Mouse (Mus musculus): ENCODE results near the gene Tdrkh. TPM values are rescaled to one million over a fixed set of nuclear protein-coding genes. Genes with fewer than 3 reads are reported as not detected.

The Tdrkh gene
- total and polyA plus RNA-seq, 3 experiments = 0.22 TPM; not detected in 2

- TF ChIP-seq POLR2AphosphoS5 (IDR thresholded peaks at IDR 0.05; ENCODE audit: insufficient replicate concordance, low read depth, low read length) (no peak), GATA1 (IDR thresholded peaks at IDR 0.05; ENCODE audit: borderline replicate concordance, low read length) (no peak), CTCF (IDR thresholded peaks at IDR 0.05; ENCODE audit: low read depth, low read length) (no peak), GATA2 (IDR thresholded peaks at IDR 0.05; ENCODE audit: borderline replicate concordance, low read depth, low read length) (no peak), TAL1 (conservative IDR thresholded peaks at IDR 0.05; ENCODE audit: low read depth, low read length) (no peak)
- DNase-seq (ENCODE audit: low spot score) (no peak), ATAC-seq (ENCODE audit: extremely low read depth, insufficient number of reproducible peaks, low FRiP score, poor library complexity, severe bottlenecking) (no peak)
- Histone ChIP-seq H3K36me3 (replicated peaks) (no peaks in the 10 kb centered on the region), H3K4me1 (ENCODE audit: insufficient read depth, low read depth, low read length) (peaks cover 11% of the 10 kb centered on the region), H3K9me3 (replicated peaks) (no peaks in the 10 kb centered on the region), H3K27me3 (ENCODE audit: insufficient read depth, low read length) (peaks cover 54% of the 10 kb centered on the region), H3K4me3 (ENCODE audit: low read depth, low read length) (no peak overlapping the region)
Measured at GRCm38 (mm10) chr3:94436420-94436819, 23.3 kb downstream of the Tdrkh start.

GRCm38 (mm10) chr3:94441182-94441581, 28.1 kb downstream of the Tdrkh start:
- Histone ChIP-seq H3K4me1 (ENCODE audit: insufficient read depth, low read depth, low read length) (peaks cover 26% of the 10 kb centered on the region), H3K4me3 (ENCODE audit: low read depth, low read length) (no peak overlapping the region)
- TF ChIP-seq CTCF (IDR thresholded peaks at IDR 0.05; ENCODE audit: low read depth, low read length) = 0 out of 2 replicates have a peak, but pooled peaks have one; percentile 39
- no peak for TF ChIP-seq GATA2 (IDR thresholded peaks at IDR 0.05; ENCODE audit: borderline replicate concordance, low read depth, low read length)

GRCm38 (mm10) chr3:94442951-94443596, 30.0 kb downstream of the Tdrkh start, which contains the start of gene Mrpl9:
Gene Mrpl9 (plus strand): TSS chr3:94443318.
- TF ChIP-seq GATA1 (IDR thresholded peaks at IDR 0.05; ENCODE audit: borderline replicate concordance, low read length) = no peak
- TF ChIP-seq GATA2 (IDR thresholded peaks at IDR 0.05; ENCODE audit: borderline replicate concordance, low read depth, low read length) = no peak
- TF ChIP-seq TAL1 (conservative IDR thresholded peaks at IDR 0.05; ENCODE audit: low read depth, low read length) = no peak; the same call in 1 of the 2 replicates
- no peak for TF ChIP-seq CTCF (IDR thresholded peaks at IDR 0.05; ENCODE audit: low read depth, low read length)
- TF ChIP-seq POLR2AphosphoS5 (IDR thresholded peaks at IDR 0.05; ENCODE audit: insufficient replicate concordance, low read depth, low read length) = no peak
- peaks cover 40% of the 10 kb centered on the region for H3K36me3 ChIP-seq (replicated peaks)
- H3K4me1 ChIP-seq (ENCODE audit: insufficient read depth, low read depth, low read length) = peaks cover 26% of the 10 kb centered on the region
- no peaks in the 10 kb centered on the region for H3K9me3 ChIP-seq (replicated peaks)
- peak; percentile 84 for ATAC-seq (ENCODE audit: extremely low read depth, insufficient number of reproducible peaks, low FRiP score, poor library complexity, severe bottlenecking)
- H3K4me3 ChIP-seq (ENCODE audit: low read depth, low read length) = peak within 1 kb of the TSS; percentile 78
- peaks cover 23% of the 10 kb centered on the region for H3K27me3 ChIP-seq (ENCODE audit: insufficient read depth, low read length)
- DNase-seq (ENCODE audit: low spot score) = peak; percentile 93

More at GRCm38 (mm10) chr3:94441182-94441581, 28.1 kb downstream of the Tdrkh start:
- Histone ChIP-seq H3K27me3 (ENCODE audit: insufficient read depth, low read length) (peaks cover 33% of the 10 kb centered on the region), H3K9me3 (replicated peaks) (no peaks in the 10 kb centered on the region), H3K36me3 (replicated peaks) (peaks cover 21% of the 10 kb centered on the region)
- ATAC-seq (ENCODE audit: extremely low read depth, insufficient number of reproducible peaks, low FRiP score, poor library complexity, severe bottlenecking) (no peak), DNase-seq (ENCODE audit: low spot score) (no peak)

- ATAC-seq (ENCODE audit: extremely low read depth, insufficient number of reproducible peaks, low FRiP score, poor library complexity, severe bottlenecking) = no peak
- no peaks in the 10 kb centered on the region for H3K9me3 ChIP-seq (replicated peaks)
- H3K4me1 ChIP-seq (ENCODE audit: insufficient read depth, low read depth, low read length) = peaks cover 26% of the 10 kb centered on the region
- H3K36me3 ChIP-seq (replicated peaks) = peaks cover 44% of the 10 kb centered on the region
- H3K4me3 ChIP-seq (ENCODE audit: low read depth, low read length) = peak within 1 kb of the TSS; percentile 78
- no peak for DNase-seq (ENCODE audit: low spot score)
- peaks cover 19% of the 10 kb centered on the region for H3K27me3 ChIP-seq (ENCODE audit: insufficient read depth, low read length)
- no peak for TF ChIP-seq TAL1 (conservative IDR thresholded peaks at IDR 0.05; ENCODE audit: low read depth, low read length)
- no peak for TF ChIP-seq POLR2AphosphoS5 (IDR thresholded peaks at IDR 0.05; ENCODE audit: insufficient replicate concordance, low read depth, low read length)
- TF ChIP-seq GATA2 (IDR thresholded peaks at IDR 0.05; ENCODE audit: borderline replicate concordance, low read depth, low read length) = no peak
- no peak for TF ChIP-seq GATA1 (IDR thresholded peaks at IDR 0.05; ENCODE audit: borderline replicate concordance, low read length)
- no peak for TF ChIP-seq CTCF (IDR thresholded peaks at IDR 0.05; ENCODE audit: low read depth, low read length)
Measured at GRCm38 (mm10) chr3:94443597-94443964, 30.5 kb downstream of the Tdrkh start, which contains the start of gene Oaz3. Gene Oaz3 (minus strand): TSS chr3:94443915.

- no peak overlapping the region for H3K4me3 ChIP-seq (ENCODE audit: low read depth, low read length)
- H3K36me3 ChIP-seq (replicated peaks) = peaks cover 91% of the 10 kb centered on the region
- H3K4me1 ChIP-seq (ENCODE audit: insufficient read depth, low read depth, low read length) = peaks cover 11% of the 10 kb centered on the region
- DNase-seq (ENCODE audit: low spot score) (no peak), ATAC-seq (ENCODE audit: extremely low read depth, insufficient number of reproducible peaks, low FRiP score, poor library complexity, severe bottlenecking) (no peak)
- TF ChIP-seq CTCF (IDR thresholded peaks at IDR 0.05; ENCODE audit: low read depth, low read length) (no peak), POLR2AphosphoS5 (IDR thresholded peaks at IDR 0.05; ENCODE audit: insufficient replicate concordance, low read depth, low read length) (no peak), GATA2 (IDR thresholded peaks at IDR 0.05; ENCODE audit: borderline replicate concordance, low read depth, low read length) (no peak), TAL1 (conservative IDR thresholded peaks at IDR 0.05; ENCODE audit: low read depth, low read length) (no peak), GATA1 (IDR thresholded peaks at IDR 0.05; ENCODE audit: borderline replicate concordance, low read length) (no peak)
- H3K27me3 ChIP-seq (ENCODE audit: insufficient read depth, low read length) = no peaks in the 10 kb centered on the region
- no peaks in the 10 kb centered on the region for H3K9me3 ChIP-seq (replicated peaks)
Measured at GRCm38 (mm10) chr3:94449377-94449776, 36.3 kb downstream of the Tdrkh start.

- Histone ChIP-seq H3K36me3 (replicated peaks) (peaks cover 25% of the 10 kb centered on the region), H3K27me3 (ENCODE audit: insufficient read depth, low read length) (peaks cover 10% of the 10 kb centered on the region; the same call in 1 of the 2 replicates), H3K4me1 (ENCODE audit: insufficient read depth, low read depth, low read length) (peaks cover 4% of the 10 kb centered on the region), H3K4me3 (ENCODE audit: low read depth, low read length) (peak overlapping the region; percentile 3; the same call in 1 of the 2 replicates), H3K9me3 (replicated peaks) (0 out of 2 replicates have a peak, but pooled peaks cover 3% of the 10 kb centered on the region)
- ATAC-seq (ENCODE audit: extremely low read depth, insufficient number of reproducible peaks, low FRiP score, poor library complexity, severe bottlenecking) = peak; percentile 79
- peak; percentile 83 for DNase-seq (ENCODE audit: low spot score)
- TF ChIP-seq TAL1 (conservative IDR thresholded peaks at IDR 0.05; ENCODE audit: low read depth, low read length) (no peak), CTCF (IDR thresholded peaks at IDR 0.05; ENCODE audit: low read depth, low read length) (peak; percentile 54)
Measured at GRCm38 (mm10) chr3:94456529-94457000, 43.5 kb downstream of the Tdrkh start.
